Comparison of ENCODE assay signal across 8 mouse cellular contexts in the genomic region with DNA sequence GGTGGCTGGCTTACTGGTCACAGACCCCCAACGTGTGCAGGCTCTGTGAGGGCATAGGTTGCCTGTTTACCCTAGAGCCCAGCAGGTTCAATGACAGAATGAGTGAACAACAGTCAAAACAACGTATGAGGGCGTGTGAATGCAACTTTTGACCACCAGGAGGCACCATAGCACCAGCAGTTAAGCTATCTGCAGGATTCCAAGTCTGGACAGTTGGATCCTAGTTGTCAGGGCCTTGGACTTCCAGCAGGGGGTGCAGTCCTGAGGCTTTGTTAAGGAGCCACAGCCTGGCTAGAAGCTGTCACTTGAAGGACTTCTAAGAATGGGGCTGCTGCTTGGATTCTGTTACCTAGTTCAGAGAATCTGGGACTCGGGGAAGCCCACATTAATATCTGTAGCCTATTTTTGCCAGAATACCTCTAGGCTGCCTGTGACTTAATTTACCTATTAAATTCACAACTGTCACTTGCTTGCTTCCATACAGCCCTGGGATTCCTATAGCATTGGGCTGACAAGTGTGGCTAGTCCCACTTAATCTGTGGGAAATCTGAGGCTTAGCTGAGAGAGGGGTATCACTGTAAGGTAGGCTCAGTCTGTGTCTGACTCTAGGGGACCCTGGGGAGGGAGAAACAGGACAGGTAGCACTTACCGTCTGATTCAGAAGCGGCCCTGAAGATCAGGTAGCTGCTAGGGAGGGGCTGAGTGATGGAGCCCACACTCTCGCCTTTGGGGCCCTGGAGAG. TPM values are rescaled to one million over a fixed set of nuclear protein-coding genes. Genes with fewer than 3 reads are reported as not detected.
A peak's percentile ranks its signal among the peaks of the same experiment; 100 is the strongest.
DNase-seq lines count a peak whose midpoint lies in the region; ATAC-seq and TF ChIP-seq lines count a peak whose summit lies in the region.

No protein-coding gene starts in this region.

- H3K4me1 ChIP-seq in E14TG2a.4 (replicated peaks; ENCODE audit: low read depth, low read length): peaks cover under 1% of the 10 kb centered on the region; the same call in 1 of the 2 replicates
- H3K4me1 ChIP-seq in forebrain, embryonic 12.5 days: no peaks in the 10 kb centered on the region
- no peaks in the 10 kb centered on the region for H3K4me1 ChIP-seq in heart, postnatal 0 days (ENCODE audit: control insufficient read depth, insufficient read depth)
- H3K4me1 ChIP-seq in liver, embryonic 16.5 days (ENCODE audit: control insufficient read depth, low read depth, low read length): no peaks in the 10 kb centered on the region
- no peaks in the 10 kb centered on the region; the same call in 1 of the 2 replicates for H3K4me1 ChIP-seq in neural tube, embryonic 14.5 days (ENCODE audit: control insufficient read depth, insufficient read depth, low read length)
- H3K4me1 ChIP-seq in testis, adult 2 months (ENCODE audit: control insufficient read depth, insufficient read depth, low read length): peaks cover 4% of the 10 kb centered on the region

- peak; percentile 80 for DNase-seq in c-Kit-positive CD71-positive TER-119-negative erythroid progenitor cells, embryonic 14.5 days (ENCODE audit: low read depth)
- peak; percentile 92 for DNase-seq in heart, postnatal 0 days (ENCODE audit: low spot score)
- peak; percentile 95 to 97 for DNase-seq in kidney, postnatal 36 days

- no peaks in the 10 kb centered on the region for H3K9me3 ChIP-seq in E14TG2a.4 (ENCODE audit: low read length)
- H3K9me3 ChIP-seq in forebrain, embryonic 12.5 days: no peaks in the 10 kb centered on the region
- H3K9me3 ChIP-seq in heart, postnatal 0 days (replicated peaks; ENCODE audit: control insufficient read depth, low read length): no peaks in the 10 kb centered on the region
- no peaks in the 10 kb centered on the region for H3K9me3 ChIP-seq in liver, embryonic 16.5 days (replicated peaks; ENCODE audit: control insufficient read depth, low read length)
- no peaks in the 10 kb centered on the region for H3K9me3 ChIP-seq in neural tube, embryonic 14.5 days (ENCODE audit: control insufficient read depth, low read length)

- TF ChIP-seq CTCF in E14TG2a.4 (conservative IDR thresholded peaks at IDR 0.05; ENCODE audit: low read length): peak; percentile 99
- peak; percentile 100 for TF ChIP-seq CTCF in heart, postnatal 0 days (IDR thresholded peaks at IDR 0.05; ENCODE audit: low read depth)
- TF ChIP-seq CTCF in testis, adult 2 months (IDR thresholded peaks at IDR 0.05; ENCODE audit: control insufficient read depth, insufficient read depth, insufficient replicate concordance, low read depth, low read length): peak; percentile 86; the same call in 1 of the 2 replicates

- ATAC-seq in forebrain, embryonic 12.5 days (ENCODE audit: low FRiP score): peak; percentile 78
- peak; percentile 86 for ATAC-seq in heart, postnatal 0 days (ENCODE audit: insufficient read depth, low read depth)
- 0 out of 2 replicates have a peak, but pooled peaks have one; percentile 47 for ATAC-seq in liver, embryonic 16.5 days (ENCODE audit: low read depth)
- peak; percentile 86 for ATAC-seq in neural tube, embryonic 14.5 days (ENCODE audit: low read depth)

- no peak for TF ChIP-seq POLR2A in testis, adult 2 months (IDR thresholded peaks at IDR 0.05; ENCODE audit: control insufficient read depth, low read depth, low read length)

- H3K4me3 ChIP-seq in E14TG2a.4 (replicated peaks; ENCODE audit: low read length): no peak overlapping the region
- no peak overlapping the region for H3K4me3 ChIP-seq in forebrain, embryonic 12.5 days (replicated peaks)
- no peak overlapping the region for H3K4me3 ChIP-seq in heart, postnatal 0 days (ENCODE audit: low read depth, low read length)
- no peak overlapping the region for H3K4me3 ChIP-seq in liver, embryonic 16.5 days (ENCODE audit: low read depth, low read length)
- H3K4me3 ChIP-seq in neural tube, embryonic 14.5 days (ENCODE audit: low read depth, low read length): no peak overlapping the region
- no peak overlapping the region for H3K4me3 ChIP-seq in testis, adult 2 months (ENCODE audit: control insufficient read depth, low read depth, low read length)

- H3K27me3 ChIP-seq in E14TG2a.4 (ENCODE audit: insufficient read depth, low read length): peaks cover 46% of the 10 kb centered on the region
- H3K27me3 ChIP-seq in forebrain, embryonic 12.5 days: no peaks in the 10 kb centered on the region
- H3K27me3 ChIP-seq in heart, postnatal 0 days (ENCODE audit: control insufficient read depth, insufficient read depth, low read length): no peaks in the 10 kb centered on the region
- no peaks in the 10 kb centered on the region for H3K27me3 ChIP-seq in liver, embryonic 16.5 days (ENCODE audit: control insufficient read depth, insufficient read depth, low read depth, low read length)
- H3K27me3 ChIP-seq in neural tube, embryonic 14.5 days (ENCODE audit: control insufficient read depth, insufficient read depth, low read length): no peaks in the 10 kb centered on the region
- no peaks in the 10 kb centered on the region for H3K27me3 ChIP-seq in testis, adult 2 months (ENCODE audit: control insufficient read depth, insufficient read depth, low read length)

- H3K4me2 ChIP-seq in forebrain, embryonic 12.5 days: no peak overlapping the region
- H3K4me2 ChIP-seq in heart, postnatal 0 days (ENCODE audit: low read depth, low read length): no peak overlapping the region
- H3K4me2 ChIP-seq in liver, embryonic 16.5 days (ENCODE audit: low read depth, low read length): no peak overlapping the region
- H3K4me2 ChIP-seq in neural tube, embryonic 14.5 days (ENCODE audit: low read depth, low read length): no peak overlapping the region

- no peak for TF ChIP-seq EP300 in heart, postnatal 0 days (IDR thresholded peaks at IDR 0.05; ENCODE audit: low read depth)

- H3K36me3 ChIP-seq in E14TG2a.4 (ENCODE audit: insufficient read depth, low read length): no peaks in the 10 kb centered on the region
- H3K36me3 ChIP-seq in forebrain, embryonic 12.5 days (replicated peaks): 0 out of 2 replicates have a peak, but pooled peaks cover 16% of the 10 kb centered on the region
- H3K36me3 ChIP-seq in heart, postnatal 0 days (replicated peaks; ENCODE audit: control insufficient read depth, insufficient read depth, low read length): peaks cover 62% of the 10 kb centered on the region
- H3K36me3 ChIP-seq in liver, embryonic 16.5 days (ENCODE audit: control insufficient read depth, insufficient read depth): no peaks in the 10 kb centered on the region
- H3K36me3 ChIP-seq in neural tube, embryonic 14.5 days (ENCODE audit: control insufficient read depth, insufficient read depth, low read length): peaks cover 3% of the 10 kb centered on the region; the same call in 1 of the 2 replicates
- no peaks in the 10 kb centered on the region for H3K36me3 ChIP-seq in testis, adult 2 months (ENCODE audit: control insufficient read depth, insufficient read depth, low read length)

- WGBS in forebrain, embryonic 12.5 days: 37% methylated on average over 7 of the region's 7 CpGs
- 37% methylated on average over 7 of the region's 7 CpGs for WGBS in heart, postnatal 0 days
- WGBS in liver, embryonic 16.5 days (ENCODE audit: insufficient replicate concordance): 33% methylated on average over 7 of the region's 7 CpGs
- 34% methylated on average over 7 of the region's 7 CpGs for WGBS in neural tube, embryonic 14.5 days

- H3K27ac ChIP-seq in forebrain, embryonic 12.5 days: no peak overlapping the region
- H3K27ac ChIP-seq in heart, postnatal 0 days (ENCODE audit: low read depth): no peak overlapping the region
- no peak overlapping the region for H3K27ac ChIP-seq in liver, embryonic 16.5 days (ENCODE audit: low read length)
- peak overlapping the region; percentile 28; the same call in 1 of the 2 replicates for H3K27ac ChIP-seq in neural tube, embryonic 14.5 days (ENCODE audit: low read depth, low read length)
- no peak overlapping the region for H3K27ac ChIP-seq in testis, adult 2 months (ENCODE audit: control insufficient read depth, insufficient read depth, low read depth, low read length)

- H3K9ac ChIP-seq in forebrain, embryonic 12.5 days: no peak overlapping the region
- no peak overlapping the region for H3K9ac ChIP-seq in heart, postnatal 0 days (replicated peaks; ENCODE audit: low read depth, low read length)
- H3K9ac ChIP-seq in liver, embryonic 16.5 days (ENCODE audit: low read depth, low read length): no peak overlapping the region
- no peak overlapping the region for H3K9ac ChIP-seq in neural tube, embryonic 14.5 days (replicated peaks; ENCODE audit: low read depth, low read length)

RNA-seq across cellular contexts. Expression of gene Tnfrsf23, which starts 21.2 kb away (rescaled TPM):
- 0.28 and 0.51 TPM in 2 replicates for polyA plus RNA-seq in forebrain, embryonic 12.5 days (2016; fragmentation: Nextera tagmentation; extraction: Ambion mirVana)
- 2.0 and 2.5 TPM in 2 replicates for total RNA-seq in heart, postnatal 0 days (2014; rRNA removed; ENCODE audit: low replicate concordance)
- 1.9 and 2.3 TPM in 2 replicates for polyA plus RNA-seq in heart, postnatal 0 days (2015; fragmentation: Nextera tagmentation; extraction: Ambion mirVana)
- 0.35 and 0.55 TPM in 2 replicates for polyA plus RNA-seq in liver, embryonic 16.5 days (2015; fragmentation: Nextera tagmentation; extraction: Ambion mirVana)
- 0.98 and 1.3 TPM in 2 replicates for polyA plus RNA-seq in neural tube, embryonic 14.5 days (2014; fragmentation: Nextera tagmentation; extraction: Ambion mirVana)
- polyA plus RNA-seq in testis, adult 2 months (2012; rRNA removed): 0.60 and 0.63 TPM in 2 replicates

RNA-seq across cellular contexts. Expression of gene Osbpl5, which starts 49.9 kb away (rescaled TPM):
- polyA plus RNA-seq in forebrain, embryonic 12.5 days (2016; fragmentation: Nextera tagmentation; extraction: Ambion mirVana): 15.1 and 17.5 TPM in 2 replicates
- 57.4 and 58.7 TPM in 2 replicates for total RNA-seq in heart, postnatal 0 days (2014; rRNA removed; ENCODE audit: low replicate concordance)
- polyA plus RNA-seq in heart, postnatal 0 days (2015; fragmentation: Nextera tagmentation; extraction: Ambion mirVana): 16.3 and 18.1 TPM in 2 replicates
- 1.9 and 2.2 TPM in 2 replicates for polyA plus RNA-seq in liver, embryonic 16.5 days (2015; fragmentation: Nextera tagmentation; extraction: Ambion mirVana)
- polyA plus RNA-seq in neural tube, embryonic 14.5 days (2014; fragmentation: Nextera tagmentation; extraction: Ambion mirVana): 33.3 and 35.5 TPM in 2 replicates
- 7.9 and 8.4 TPM in 2 replicates for polyA plus RNA-seq in testis, adult 2 months (2012; rRNA removed)

RNA-seq across cellular contexts. Expression of gene Tnfrsf22, which starts 57.4 kb away (rescaled TPM):
- polyA plus RNA-seq in forebrain, embryonic 12.5 days (2016; fragmentation: Nextera tagmentation; extraction: Ambion mirVana): 7.7 and 7.8 TPM in 2 replicates
- 1.9 and 3.2 TPM in 2 replicates for total RNA-seq in heart, postnatal 0 days (2014; rRNA removed; ENCODE audit: low replicate concordance)
- polyA plus RNA-seq in heart, postnatal 0 days (2015; fragmentation: Nextera tagmentation; extraction: Ambion mirVana): 2.6 and 2.9 TPM in 2 replicates
- polyA plus RNA-seq in liver, embryonic 16.5 days (2015; fragmentation: Nextera tagmentation; extraction: Ambion mirVana): 0.42 and 0.53 TPM in 2 replicates
- 3.2 and 5.7 TPM in 2 replicates for polyA plus RNA-seq in neural tube, embryonic 14.5 days (2014; fragmentation: Nextera tagmentation; extraction: Ambion mirVana)
- polyA plus RNA-seq in testis, adult 2 months (2012; rRNA removed): 0.87 and 0.88 TPM in 2 replicates

RNA-seq across cellular contexts. Expression of gene Mrgprg, which starts 59.9 kb away (rescaled TPM):
- not detected in 2 replicates for polyA plus RNA-seq in forebrain, embryonic 12.5 days (2016; fragmentation: Nextera tagmentation; extraction: Ambion mirVana)
- not detected in 2 replicates for total RNA-seq in heart, postnatal 0 days (2014; rRNA removed; ENCODE audit: low replicate concordance)
- polyA plus RNA-seq in heart, postnatal 0 days (2015; fragmentation: Nextera tagmentation; extraction: Ambion mirVana): not detected in 2 replicates
- polyA plus RNA-seq in liver, embryonic 16.5 days (2015; fragmentation: Nextera tagmentation; extraction: Ambion mirVana): not detected in 2 replicates
- not detected in 2 replicates for polyA plus RNA-seq in neural tube, embryonic 14.5 days (2014; fragmentation: Nextera tagmentation; extraction: Ambion mirVana)
- polyA plus RNA-seq in testis, adult 2 months (2012; rRNA removed): not detected in 2 replicates
